Mouse (Mus musculus): ENCODE measurements around the gene Arhgdia.

Arhgdia gene

DNA sequence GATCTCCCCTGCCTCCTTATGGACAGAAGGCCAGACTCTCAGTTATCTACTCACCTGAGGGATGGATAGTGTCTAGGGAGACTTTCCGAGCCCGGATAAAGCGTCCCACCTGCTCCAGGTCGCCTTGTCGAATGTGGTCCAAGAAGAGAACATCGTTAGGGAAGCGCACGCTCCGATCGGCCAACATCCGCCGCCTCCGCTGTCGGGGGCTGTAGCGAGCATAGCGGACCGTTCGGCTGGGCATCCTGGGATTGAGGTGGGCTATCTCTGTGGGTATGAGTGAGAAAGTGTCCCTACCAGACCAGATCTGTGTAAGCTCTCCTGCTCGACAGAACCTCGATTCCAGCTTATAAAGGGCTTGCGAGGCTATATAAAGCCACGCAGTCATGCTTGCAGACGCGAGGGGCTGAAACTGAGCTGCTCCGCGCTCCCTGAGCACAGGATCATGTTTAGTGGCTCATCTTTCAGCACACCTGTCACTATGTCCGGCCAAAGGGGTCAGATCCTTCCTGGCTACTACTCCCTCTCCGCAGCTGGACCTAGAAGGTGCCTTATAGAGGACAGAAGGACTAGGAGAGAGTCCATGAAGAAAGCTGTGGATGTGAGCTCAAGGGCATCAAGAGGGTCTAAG, 30.5 kb downstream of the Arhgdia start, which contains the start of gene Ppp1r27:
TSS of gene Ppp1r27 (minus strand) at position 323 of the 631 bp plus-strand sequence.
- no peak for DNase-seq (ENCODE audit: low spot score in 2 of 2)

DNA sequence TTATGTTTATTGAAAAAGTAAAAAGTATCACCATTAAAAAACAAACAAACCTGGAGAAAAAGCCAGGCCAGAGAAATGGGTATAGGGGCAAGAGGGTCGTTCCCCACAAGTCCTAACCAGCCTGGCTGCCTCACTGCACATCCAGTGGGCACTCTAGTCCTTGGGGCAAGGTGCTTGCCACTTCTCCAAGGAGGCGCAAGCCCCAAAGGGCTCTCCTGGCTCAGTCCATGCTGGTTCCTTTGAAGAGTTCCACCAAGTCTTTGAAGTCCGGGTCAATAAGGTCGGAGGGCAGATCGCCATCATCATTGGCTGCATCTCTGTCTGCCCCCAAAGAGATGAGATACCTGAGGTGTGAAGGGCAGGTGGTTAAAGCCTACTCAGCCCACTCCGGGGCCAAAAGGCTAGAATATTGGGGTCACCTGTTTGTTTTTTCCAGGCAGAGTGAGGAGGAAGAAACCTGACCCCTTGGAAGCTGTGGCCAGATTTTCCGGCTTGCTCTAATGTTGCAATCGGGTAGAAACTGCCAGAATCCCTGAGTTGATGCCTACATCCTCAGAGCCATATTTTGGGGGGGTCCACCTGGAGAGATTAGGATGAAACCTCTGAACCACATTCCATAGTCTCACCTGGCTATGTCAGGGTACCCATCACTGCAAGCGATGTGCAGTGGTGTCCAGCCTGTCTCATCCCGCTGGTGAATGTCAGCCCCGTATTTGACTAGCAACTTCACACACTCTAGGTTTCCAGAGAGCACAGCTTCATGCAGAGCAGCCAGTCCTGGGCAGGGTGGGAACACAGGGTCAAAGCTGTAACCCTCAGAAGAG, 31.2 kb downstream of the Arhgdia start:
- DNase-seq (ENCODE audit: low spot score in 2 of 2), result no peak

DNA sequence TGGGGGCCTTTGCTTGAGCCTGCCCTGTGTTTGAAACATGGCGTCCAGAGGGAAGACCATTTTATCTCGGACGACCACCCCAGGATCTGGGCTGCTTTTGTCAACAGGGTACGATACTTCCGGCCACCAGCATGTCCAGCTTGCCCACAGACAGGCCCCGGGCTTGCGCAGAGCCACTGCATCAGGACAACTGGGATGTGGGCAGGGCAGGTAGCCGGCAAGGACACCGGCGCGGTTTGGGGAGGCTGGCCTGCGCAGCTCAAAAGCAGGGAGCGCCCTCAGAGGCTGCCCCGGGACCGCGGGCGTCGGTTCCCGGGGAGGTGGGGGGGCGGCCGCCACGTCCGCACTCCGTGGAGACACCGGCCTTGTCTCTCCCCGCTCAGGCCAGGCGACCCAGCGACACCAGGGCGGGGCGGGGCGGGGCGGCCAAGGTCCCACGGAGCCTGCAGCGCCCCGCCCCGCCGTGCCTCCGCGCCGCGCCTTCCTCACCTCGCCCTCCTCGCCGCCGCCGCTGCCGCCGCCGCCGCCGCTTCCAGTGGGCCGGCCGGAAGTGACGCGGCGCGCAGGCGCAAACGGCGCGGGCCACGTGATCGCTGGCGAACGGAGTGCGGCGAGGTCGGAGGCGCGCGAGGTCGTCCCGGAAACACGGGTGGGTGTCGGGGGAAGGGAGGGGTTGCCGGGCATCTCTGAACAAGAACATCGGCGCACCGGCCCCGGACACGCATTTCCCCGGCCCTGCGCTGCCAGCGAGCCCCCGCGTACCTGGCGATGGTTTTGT, 32.1 kb downstream of the Arhgdia start, which contains the start of gene Mcrip1:
TSS of gene Mcrip1 (minus strand) at position 560 of the 778 bp plus-strand sequence.
- DNase-seq (ENCODE audit: low spot score in 2 of 2), result peak; percentile 91 to 93

DNA sequence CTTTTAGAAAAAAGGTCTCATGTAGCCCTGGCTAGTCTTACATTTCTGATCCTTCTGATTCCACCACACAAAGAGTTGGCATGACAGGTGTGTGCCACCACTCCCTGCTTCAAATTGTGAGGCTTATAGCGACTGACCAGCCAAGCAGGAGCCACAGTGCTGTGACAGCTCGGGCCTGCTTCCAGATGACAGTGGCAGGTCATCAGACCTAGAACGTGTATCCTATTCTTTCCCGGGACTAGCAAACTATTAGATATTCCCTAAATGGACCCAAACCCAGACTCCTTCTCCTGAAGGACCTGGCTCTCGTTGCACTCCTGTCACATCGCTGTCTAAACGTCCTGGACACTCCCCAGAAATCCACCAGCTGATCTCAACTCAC, 32.6 kb downstream of the Arhgdia start:
- no peak for DNase-seq (ENCODE audit: low spot score in 2 of 2)

DNA sequence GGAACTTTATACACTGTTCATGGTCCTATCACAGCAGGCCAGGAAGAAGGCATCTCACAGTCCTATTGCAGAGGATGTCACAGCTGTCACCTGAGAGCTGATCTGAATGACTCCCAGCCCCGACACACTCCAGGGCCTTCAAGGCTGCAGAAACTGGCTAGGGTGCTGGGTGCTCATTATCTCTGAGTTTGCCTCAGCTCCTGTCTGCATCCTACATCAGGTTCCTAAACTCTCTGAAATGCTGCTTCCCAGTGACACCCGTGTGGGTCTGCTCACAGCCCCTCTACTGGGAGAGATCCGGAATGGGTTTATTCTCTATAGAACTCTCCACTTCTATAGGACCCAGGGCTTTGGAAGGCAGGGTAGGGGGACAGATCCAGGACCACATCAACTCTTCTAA, 33.2 kb downstream of the Arhgdia start:
- DNase-seq (ENCODE audit: low spot score in 2 of 2), result no peak

DNA sequence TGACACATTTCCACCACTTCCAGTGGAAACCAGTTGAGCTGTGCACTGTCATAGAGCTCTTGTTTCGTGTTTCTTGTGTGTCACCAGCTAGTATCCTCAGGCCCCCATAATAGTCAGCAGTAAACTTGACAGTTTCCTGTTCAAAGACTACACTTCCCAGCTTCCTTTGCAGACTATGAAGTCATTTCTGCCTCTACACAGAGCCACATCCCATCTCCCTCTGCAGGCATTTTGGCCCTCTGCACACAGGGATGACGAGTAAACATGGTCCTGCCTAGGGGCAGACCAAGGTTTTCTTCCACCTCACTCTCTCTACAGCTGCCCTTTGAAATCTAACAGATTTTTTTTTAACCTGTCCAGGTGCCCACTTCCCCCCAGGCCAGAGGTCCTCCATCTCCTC, 34.0 kb downstream of the Arhgdia start:
- no peak for DNase-seq (ENCODE audit: low spot score in 2 of 2)

DNA sequence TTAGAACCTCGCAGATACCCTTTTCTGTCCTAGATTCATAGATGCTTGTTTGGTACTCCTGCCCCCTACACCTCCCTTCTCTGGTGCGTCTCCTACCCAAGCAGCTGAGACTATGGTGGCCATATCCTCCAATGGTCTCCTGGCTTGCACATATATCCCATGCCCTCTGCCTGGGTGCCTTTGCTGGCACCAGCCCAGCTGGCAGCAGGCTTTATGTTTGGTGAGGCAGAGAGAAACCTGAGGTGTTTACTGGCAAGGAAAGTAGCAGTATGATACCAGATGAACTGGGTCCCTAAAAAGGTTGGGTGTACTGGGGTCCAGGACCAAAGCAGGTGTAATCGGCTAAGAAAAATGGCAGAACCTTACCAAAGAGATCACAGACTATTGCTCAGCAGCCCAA, 35.5 kb downstream of the Arhgdia start:
- no peak for DNase-seq (ENCODE audit: low spot score in 2 of 2)

DNA sequence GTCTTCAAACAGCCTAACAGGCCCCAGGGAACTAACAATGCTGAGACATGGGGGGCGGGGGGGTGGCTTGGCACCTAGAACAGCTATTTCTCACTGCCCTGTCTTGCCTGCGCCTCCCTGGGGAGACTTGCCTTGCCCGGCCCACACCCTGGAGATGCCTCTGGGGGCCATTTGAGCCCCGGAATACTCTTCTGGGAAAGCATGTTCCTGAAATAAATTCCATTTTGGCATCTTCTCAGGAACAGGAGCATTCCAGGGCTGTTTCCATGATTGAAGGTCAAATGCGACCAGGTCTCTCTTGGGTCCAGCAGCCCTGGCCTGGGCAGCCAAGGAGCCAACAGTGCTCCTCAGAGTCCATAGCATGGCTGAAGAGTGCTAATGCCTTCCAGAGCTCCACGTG, 39.0 kb downstream of the Arhgdia start:
- DNase-seq (ENCODE audit: low spot score in 2 of 2), result no peak

DNA sequence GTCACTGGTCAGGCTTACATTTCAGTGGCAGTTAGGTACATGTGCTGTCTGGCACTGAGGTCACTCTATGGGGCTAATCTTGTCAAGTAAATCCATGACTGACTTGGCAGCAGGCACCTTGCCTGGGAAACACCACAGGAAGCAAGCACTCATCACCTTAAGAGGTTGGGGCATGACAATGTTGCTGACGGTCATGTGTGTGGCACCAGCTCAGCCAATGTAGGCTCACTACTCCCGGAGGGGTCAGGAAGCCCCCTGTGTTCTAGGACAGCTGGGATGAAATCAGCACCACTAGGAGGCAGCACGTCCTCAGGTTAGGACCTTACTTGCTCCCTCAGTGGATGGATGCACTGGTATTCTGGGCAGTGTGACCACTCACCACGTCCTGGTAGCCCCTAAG, 39.5 kb downstream of the Arhgdia start:
- DNase-seq (ENCODE audit: low spot score in 2 of 2), result no peak

DNA sequence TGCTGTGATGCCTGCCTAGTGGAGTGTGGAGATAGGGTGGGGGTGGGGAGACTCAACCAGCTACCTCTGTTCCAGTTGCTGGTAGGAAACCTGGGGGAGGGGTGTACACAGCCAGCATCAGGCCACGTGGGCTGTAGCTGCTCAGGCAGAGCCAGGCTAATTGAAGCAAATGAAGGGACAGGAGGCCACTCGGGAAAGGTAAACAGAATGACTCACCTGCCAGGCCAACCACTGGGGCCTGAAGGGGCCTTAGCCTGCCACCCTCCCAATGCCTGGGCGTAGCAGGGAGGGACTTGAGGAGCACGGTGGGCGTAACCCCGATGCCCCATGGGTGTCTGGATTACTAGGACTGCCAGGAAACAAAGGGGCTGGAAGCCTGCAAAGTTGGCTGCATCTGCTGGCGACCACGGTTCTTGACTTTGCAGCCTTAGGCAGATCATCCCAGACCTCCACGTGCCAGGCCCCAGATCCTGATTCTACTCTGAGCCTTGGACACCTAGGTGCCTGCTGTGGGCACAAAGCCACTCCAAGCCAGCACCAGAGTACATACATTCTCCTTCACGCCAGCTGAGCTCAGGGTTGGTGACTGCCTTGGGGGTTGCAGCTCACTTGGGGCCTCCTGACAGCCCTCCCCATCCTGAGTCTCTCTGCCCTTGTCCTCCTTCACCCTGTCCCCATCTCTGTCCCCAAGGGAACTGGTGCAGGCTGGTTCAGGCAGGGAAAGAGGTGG, 42.0 kb downstream of the Arhgdia start:
- DNase-seq (ENCODE audit: low spot score in 2 of 2), result no peak

DNA sequence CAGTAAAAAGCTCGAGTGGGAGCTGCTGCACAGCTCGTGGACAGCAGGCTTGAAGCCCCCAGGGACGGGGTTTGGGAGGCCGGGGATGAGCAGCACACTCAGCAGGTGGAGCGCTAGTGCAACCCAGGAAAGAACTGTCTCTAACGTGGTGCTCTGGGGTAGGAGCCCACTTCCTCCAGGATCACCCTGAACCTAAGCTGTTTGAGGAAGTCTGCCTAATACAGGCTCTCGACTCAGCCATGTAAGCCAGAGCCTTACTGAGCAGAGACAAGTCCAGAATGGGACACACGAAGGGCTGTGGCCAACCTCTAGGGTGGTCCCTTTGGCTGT, 42.5 kb downstream of the Arhgdia start:
- DNase-seq (ENCODE audit: low spot score in 2 of 2), result no peak

DNA sequence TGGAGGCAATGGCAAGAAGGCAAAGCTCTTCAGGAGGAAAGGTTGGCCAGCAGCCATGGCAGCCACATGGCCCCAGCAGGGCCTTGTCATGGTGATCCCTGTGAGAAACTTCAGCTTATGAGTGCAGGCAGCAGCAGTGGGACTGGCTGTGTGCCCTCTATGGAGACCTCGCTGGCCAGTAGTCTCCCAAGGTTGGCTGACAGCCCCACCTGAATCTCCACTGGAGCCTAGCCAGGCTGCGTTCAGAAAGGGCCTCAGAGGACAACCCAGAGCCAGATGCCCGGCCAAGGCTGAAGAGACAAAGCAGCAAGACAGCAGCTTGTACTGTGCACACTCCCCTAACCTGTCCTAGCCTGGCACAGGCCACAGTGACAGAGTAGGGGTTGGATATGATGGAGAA, 42.9 kb downstream of the Arhgdia start:
- DNase-seq (ENCODE audit: low spot score in 2 of 2), result no peak

DNA sequence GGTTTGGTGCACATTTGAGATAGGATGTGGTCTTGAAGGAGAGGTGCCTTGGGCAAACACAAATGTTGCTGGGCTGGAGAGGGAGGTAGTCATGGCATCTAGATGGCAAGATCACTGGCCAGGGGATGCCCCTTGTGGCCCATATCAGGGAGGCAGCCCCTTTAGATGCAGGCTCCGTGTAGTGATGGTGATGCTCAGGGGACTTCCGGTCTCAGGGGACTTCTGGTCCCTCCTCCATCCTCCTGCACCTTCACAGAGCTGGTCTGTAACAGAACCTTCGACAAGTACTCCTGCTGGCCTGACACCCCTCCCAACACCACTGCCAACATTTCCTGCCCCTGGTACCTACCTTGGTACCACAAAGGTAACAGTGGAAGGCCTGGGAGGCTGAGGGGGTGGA, 45.6 kb downstream of the Arhgdia start:
- no peak for DNase-seq (ENCODE audit: low spot score in 2 of 2)

DNA sequence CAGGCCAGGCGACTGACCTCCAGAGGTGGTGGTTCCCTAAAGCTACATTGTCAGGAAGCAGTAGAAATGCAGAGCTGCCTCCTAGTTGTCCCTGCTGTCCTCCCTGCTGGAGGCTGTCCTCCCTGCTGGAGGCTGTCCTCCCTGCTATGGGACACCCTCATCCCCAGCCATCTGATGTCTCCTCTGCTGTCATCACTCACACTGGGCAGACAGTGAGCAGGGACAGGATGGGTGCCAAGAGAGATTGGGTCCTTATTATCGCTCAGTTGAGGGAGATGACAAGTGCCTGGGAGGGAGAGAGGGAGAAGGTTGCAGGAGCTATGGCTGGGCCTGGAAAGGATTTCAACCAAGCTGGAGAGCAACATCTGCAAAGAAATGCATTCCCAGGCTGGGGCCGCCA, 46.3 kb downstream of the Arhgdia start:
- DNase-seq (ENCODE audit: low spot score in 2 of 2), result no peak

DNA sequence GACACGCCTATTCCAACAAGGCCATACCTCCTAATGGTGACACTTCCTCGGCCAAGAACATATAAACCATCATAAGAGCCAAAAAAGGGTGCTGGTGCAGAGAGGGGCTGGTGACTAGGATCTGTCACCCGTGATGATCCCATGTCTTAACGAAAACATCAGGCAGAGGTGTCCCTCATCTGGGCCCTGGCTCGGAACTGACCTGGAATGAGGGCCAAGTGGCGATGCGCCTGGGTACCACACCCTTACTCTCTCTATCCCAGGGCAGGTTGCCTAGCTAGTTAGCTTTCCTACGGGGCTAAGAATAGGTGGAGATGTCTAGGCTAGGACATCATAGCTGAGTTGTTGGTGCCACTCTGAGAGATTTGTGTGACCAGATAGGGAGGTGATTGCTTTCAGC, 47.3 kb downstream of the Arhgdia start:
- DNase-seq (ENCODE audit: low spot score in 2 of 2), result no peak

DNA sequence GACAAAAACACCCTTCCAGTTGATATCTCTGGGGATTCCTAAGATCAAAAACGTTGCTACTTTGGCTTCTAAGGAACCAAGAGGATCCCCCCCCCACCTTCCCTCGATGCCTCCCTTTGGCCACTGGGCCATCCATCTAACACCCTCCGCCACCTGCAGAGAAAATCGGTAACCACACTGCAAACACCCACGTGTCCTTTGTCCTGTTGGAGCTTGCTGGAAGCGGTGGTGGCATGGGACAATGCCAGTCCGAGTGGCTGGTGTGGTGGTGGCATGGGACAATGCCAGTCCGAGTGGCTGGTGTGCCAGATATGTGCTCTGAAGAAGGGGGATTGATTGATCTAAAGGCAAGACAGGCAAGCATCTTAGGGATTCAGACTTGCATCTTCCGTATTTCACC, 49.8 kb downstream of the Arhgdia start:
- DNase-seq (ENCODE audit: low spot score in 2 of 2), result no peak

DNA sequence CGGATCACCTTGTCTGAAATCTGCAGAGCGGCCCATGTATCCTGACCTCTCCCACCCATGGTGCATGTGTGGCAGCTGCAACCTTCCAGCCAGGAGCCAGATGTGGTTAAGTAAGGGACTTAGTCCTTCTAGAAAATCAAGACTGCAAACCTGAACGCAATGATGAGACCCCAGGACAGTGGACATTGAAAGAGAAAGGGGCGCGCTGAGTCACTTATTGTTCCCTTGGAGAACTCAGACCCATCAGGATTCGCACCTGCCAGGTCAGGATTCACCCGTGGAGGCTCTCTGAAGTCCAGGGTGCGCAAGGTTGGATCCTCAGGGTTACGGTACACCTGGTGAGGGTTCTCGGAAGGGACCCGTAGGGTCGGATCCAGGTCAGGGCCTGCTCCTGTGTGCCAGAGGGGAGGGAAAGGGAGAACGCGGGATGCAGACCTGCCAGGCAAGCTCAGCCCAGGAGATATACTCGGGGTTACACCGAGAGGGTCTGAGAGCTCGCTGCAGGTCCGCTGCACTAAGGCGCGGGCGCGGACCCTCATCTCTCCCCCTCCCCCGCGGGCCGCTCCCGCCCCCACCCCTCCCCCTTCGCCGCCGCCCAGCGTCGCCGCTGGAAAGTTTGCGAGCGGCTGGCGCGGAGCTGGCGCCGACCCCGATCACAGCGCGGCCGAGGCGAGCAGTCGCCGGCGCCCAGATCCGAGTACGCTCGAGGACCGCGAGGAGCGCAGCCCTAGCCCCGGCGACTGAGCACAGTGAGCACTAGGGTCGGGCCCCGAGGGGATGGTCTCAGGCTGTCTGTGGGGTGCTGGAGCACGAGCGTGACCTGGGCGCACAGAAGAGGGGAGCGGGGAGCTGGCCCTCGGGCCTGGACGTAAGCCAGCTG, 51.1 kb downstream of the Arhgdia start, which contains the start of gene Gcgr:
TSS of gene Gcgr (plus strand) at position 615 of the 880 bp plus-strand sequence.
- no peak for DNase-seq (ENCODE audit: low spot score in 2 of 2)

DNA sequence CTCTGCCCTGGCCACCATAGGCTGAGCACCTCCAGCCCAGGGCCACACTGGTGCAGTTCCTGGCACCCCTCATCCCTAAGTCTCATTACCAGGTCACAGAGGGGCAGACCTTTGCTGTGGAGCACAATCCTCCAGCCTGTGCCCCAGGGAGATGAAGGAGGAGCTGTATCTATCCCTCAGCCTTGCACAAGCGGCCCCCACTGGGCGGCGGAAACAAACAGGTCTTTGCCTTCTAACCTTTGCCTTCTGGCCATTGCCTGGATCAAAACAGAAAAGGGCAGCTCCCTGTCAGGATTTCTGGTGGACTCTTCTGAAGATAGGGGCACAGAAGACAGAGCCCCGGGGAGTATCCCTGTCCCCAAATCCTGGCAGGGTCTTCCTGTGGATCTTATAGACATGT, 52.5 kb downstream of the Arhgdia start:
- DNase-seq (ENCODE audit: low spot score in 2 of 2), result no peak
